8 mouse cellular contexts compared by ENCODE assay signal in the genomic region with DNA sequence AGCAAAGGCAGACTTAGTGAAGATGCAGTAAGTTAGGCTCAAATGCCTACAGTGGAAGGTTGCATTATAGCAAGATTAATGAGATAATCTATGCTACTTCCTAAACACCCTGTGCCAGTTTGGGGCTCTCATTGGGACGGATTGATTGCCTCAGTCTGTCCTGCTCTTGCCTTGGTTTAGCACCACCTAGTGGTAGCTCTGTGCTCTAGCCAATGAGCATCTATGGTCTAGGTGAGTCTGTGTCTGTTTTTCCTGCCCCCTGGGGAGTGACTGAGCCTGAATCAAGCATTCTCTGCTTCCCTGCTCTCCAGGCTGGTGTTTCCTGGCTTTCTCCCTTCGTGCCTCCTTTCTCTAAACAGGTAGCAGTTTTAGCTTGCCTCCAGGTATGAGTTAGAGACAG. TPM values are rescaled to one million over a fixed set of nuclear protein-coding genes. Genes with fewer than 3 reads are reported as not detected.
A peak's percentile ranks its signal among the peaks of the same experiment; 100 is the strongest.
DNase-seq lines count a peak whose midpoint lies in the region; ATAC-seq lines count a peak whose summit lies in the region.

No protein-coding gene starts in this region.

- no peaks in the 10 kb centered on the region for H3K4me1 ChIP-seq in embryonic facial prominence, embryonic 14.5 days (ENCODE audit: control insufficient read depth, insufficient read depth, low read length)
- peaks cover 16% of the 10 kb centered on the region for H3K4me1 ChIP-seq in stomach, embryonic 16.5 days (ENCODE audit: control insufficient read depth, insufficient read depth, low read length)

- no peak overlapping the region for H3K27ac ChIP-seq in embryonic facial prominence, embryonic 14.5 days (replicated peaks; ENCODE audit: low read depth, low read length)
- H3K27ac ChIP-seq in stomach, embryonic 16.5 days (ENCODE audit: low read length), result no peak overlapping the region

- DNase-seq in heart, adult 11 months, result peak; percentile 95
- no peak for DNase-seq in heart, adult 8-10 months (ENCODE audit: low spot score)
- peak; percentile 35 for DNase-seq in adrenal gland, postnatal 25 days
- peak; percentile 78 for DNase-seq in embryonic facial prominence, embryonic 14.5 days (ENCODE audit: low spot score)
- peak; percentile 38 to 50 for DNase-seq in layer of hippocampus, adult 8-10 months (ENCODE audit: low spot score in 2 of 2)
- DNase-seq in mesoderm, embryonic 11.5 days (ENCODE audit: low read depth, low spot score), result peak; percentile 79

- peaks cover 37% of the 10 kb centered on the region for H3K36me3 ChIP-seq in embryonic facial prominence, embryonic 14.5 days (ENCODE audit: control insufficient read depth, insufficient read depth, low read length)
- H3K36me3 ChIP-seq in stomach, embryonic 16.5 days (ENCODE audit: control insufficient read depth, insufficient read depth, low read length), result no peaks in the 10 kb centered on the region; the same call in 1 of the 2 replicates

- ATAC-seq in embryonic facial prominence, embryonic 14.5 days (ENCODE audit: low read depth), result peak; percentile 76; the same call in 1 of the 2 replicates
- peak; percentile 84 to 92 for ATAC-seq in hematopoietic stem cell, adult 5-6 weeks (replicated peaks in 1 of 2; ENCODE audit: insufficient read depth in 1 of 2, low FRiP score in 2 of 2, low TSS enrichment in 1 of 2, low read depth in 1 of 2, poor library complexity in 2 of 2, severe bottlenecking in 2 of 2)
- ATAC-seq in stomach, embryonic 16.5 days (ENCODE audit: insufficient read depth, low FRiP score), result peak; percentile 72; the same call in 1 of the 2 replicates

- no peak overlapping the region for H3K9ac ChIP-seq in embryonic facial prominence, embryonic 14.5 days (ENCODE audit: low read depth, low read length)
- no peak overlapping the region for H3K9ac ChIP-seq in stomach, embryonic 16.5 days (ENCODE audit: low read length)

- H3K4me3 ChIP-seq in embryonic facial prominence, embryonic 14.5 days (ENCODE audit: low read depth, low read length), result no peak overlapping the region
- no peak overlapping the region for H3K4me3 ChIP-seq in stomach, embryonic 16.5 days (replicated peaks; ENCODE audit: low read length)

- no peak overlapping the region for H3K4me2 ChIP-seq in embryonic facial prominence, embryonic 14.5 days (ENCODE audit: low read depth, low read length)
- no peak overlapping the region for H3K4me2 ChIP-seq in stomach, embryonic 16.5 days (ENCODE audit: low read depth, low read length)

- H3K27me3 ChIP-seq in embryonic facial prominence, embryonic 14.5 days (replicated peaks; ENCODE audit: control insufficient read depth, insufficient read depth, low read length), result no peaks in the 10 kb centered on the region
- H3K27me3 ChIP-seq in stomach, embryonic 16.5 days (ENCODE audit: control insufficient read depth, insufficient read depth, low read length), result no peaks in the 10 kb centered on the region

- WGBS in embryonic facial prominence, embryonic 14.5 days, result 4% methylated on average over 2 of the region's 2 CpGs
- 20% methylated on average over 2 of the region's 2 CpGs for WGBS in stomach, embryonic 16.5 days

- H3K9me3 ChIP-seq in embryonic facial prominence, embryonic 14.5 days (ENCODE audit: control insufficient read depth, low read length), result no peaks in the 10 kb centered on the region
- no peaks in the 10 kb centered on the region for H3K9me3 ChIP-seq in stomach, embryonic 16.5 days (replicated peaks; ENCODE audit: control insufficient read depth, low read length)

RNA-seq across cellular contexts. Expression of gene Sacm1l, which starts 25.2 kb away (rescaled TPM):
- total RNA-seq in heart, adult 8-10 months (2022), result 10 to 100 TPM; 29.5 to 36.0 (median 32.5) TPM
- 76.0 and 110 TPM in 2 replicates for total RNA-seq in adrenal gland, postnatal 25 days (2021)
- 52.2 and 53.3 TPM in 2 replicates for polyA plus RNA-seq in embryonic facial prominence, embryonic 14.5 days (2014; fragmentation: Nextera tagmentation; extraction: Ambion mirVana)
- total RNA-seq in hematopoietic stem cell, adult 5-6 weeks (2017), result 52.7 and 58.9 TPM in 2 replicates
- 10 to 100 TPM; 54.6 to 69.3 (median 62.3) TPM for total RNA-seq in layer of hippocampus, adult 8-10 months (2022)
- 63.6 and 65.4 TPM in 2 replicates for polyA plus RNA-seq in stomach, embryonic 16.5 days (2015; fragmentation: Nextera tagmentation; extraction: Ambion mirVana)

RNA-seq across cellular contexts. Expression of gene Limd1, which starts 25.8 kb away (rescaled TPM):
- 10 to 100 TPM; 34.0 to 52.2 (median 36.9) TPM for total RNA-seq in heart, adult 8-10 months (2022)
- total RNA-seq in adrenal gland, postnatal 25 days (2021), result 32.4 and 34.7 TPM in 2 replicates
- polyA plus RNA-seq in embryonic facial prominence, embryonic 14.5 days (2014; fragmentation: Nextera tagmentation; extraction: Ambion mirVana), result 54.0 and 56.5 TPM in 2 replicates
- 18.2 and 25.5 TPM in 2 replicates for total RNA-seq in hematopoietic stem cell, adult 5-6 weeks (2017)
- total RNA-seq in layer of hippocampus, adult 8-10 months (2022), result 1 to 10 TPM; 6.7 to 9.6 (median 7.6) TPM
- polyA plus RNA-seq in stomach, embryonic 16.5 days (2015; fragmentation: Nextera tagmentation; extraction: Ambion mirVana), result 48.8 and 49.6 TPM in 2 replicates
